Mouse (Mus musculus) gastrocnemius, postnatal 10 days (tissue): Measurements from ENCODE around the gene Polr2h. TPM values are rescaled to one million over a fixed set of nuclear protein-coding genes. Genes with fewer than 3 reads are reported as not detected.
A peak's percentile ranks its signal among the peaks of the same experiment; 100 is the strongest.

Source experiments
- DNase-seq: peaks from one replicate; pipeline ENCODE4 v3.0.0; 2021; ENCODE audit warnings: mixed read lengths
- total RNA-seq, 2 experiments: library from RNA; stranded (reverse); gene quantifications; 2 replicates each; pipeline ENCODE4 v1.2.3; 2021

The Polr2h gene
- total RNA-seq, 2 experiments from 2014 or later, result 11.6 to 13.5 TPM

DNA sequence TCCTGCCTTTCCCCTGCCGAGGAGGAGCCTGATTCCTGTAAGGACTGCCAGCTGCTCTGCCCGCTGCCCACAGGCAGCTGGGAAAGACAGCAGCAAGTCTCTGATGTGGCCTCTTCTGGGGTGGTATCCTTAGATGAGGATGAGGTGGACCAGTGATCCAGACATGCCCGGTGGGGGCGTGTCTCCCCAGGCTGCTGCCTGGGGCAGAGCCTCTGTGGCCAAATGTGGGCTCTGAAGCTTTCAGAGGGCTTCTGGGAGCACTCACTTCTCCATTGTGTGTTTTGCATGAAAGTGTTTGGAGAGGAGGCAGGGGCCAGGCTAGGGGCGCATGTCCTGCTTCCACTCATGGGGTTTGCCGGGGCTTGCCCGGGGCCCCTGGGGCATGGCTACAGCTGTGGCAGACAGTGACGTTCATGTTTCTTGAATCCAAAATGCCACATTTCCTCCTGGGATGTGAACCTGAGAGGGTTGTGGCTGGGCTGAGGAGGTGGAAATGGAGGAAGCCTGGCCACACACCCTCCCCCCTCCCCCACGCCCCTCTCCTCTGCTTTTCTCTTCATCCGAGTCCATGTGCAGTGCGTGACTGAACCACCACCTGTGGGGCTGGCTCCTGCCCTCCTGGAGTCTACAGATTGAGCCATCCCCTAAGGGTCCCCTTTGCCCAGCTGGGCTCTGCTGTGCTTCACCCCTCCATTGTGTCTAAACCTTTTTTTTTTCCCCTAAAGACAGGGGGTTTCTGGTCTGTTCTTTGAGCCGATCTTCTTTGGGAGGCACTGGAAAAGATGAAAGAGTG is 15.5 kb upstream of the Polr2h start:
- DNase-seq, result no peak

DNA sequence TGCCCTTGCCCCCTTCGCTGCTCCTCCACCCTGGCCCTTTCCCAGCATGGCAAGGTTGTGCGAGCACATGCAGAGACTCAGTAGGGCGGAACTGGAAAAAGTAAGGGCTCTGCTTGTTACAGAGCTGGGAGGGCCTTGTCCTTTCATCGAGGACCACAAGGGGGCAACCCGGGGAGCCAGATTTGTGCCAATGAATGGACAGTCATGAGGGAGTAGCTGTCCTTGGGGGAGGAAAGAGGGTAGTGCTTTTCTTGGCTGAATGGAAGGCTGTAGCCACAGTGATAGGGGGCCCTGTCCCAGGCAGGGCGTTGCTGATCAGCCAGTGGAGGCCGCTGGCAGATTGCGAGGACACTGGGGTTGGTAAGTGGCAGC is 15.0 kb upstream of the Polr2h start:
- DNase-seq, result peak; percentile 70

GRCm38 (mm10) chr16:20703071-20703470 is 14.4 kb upstream of the Polr2h start:
- no peak for DNase-seq

DNA sequence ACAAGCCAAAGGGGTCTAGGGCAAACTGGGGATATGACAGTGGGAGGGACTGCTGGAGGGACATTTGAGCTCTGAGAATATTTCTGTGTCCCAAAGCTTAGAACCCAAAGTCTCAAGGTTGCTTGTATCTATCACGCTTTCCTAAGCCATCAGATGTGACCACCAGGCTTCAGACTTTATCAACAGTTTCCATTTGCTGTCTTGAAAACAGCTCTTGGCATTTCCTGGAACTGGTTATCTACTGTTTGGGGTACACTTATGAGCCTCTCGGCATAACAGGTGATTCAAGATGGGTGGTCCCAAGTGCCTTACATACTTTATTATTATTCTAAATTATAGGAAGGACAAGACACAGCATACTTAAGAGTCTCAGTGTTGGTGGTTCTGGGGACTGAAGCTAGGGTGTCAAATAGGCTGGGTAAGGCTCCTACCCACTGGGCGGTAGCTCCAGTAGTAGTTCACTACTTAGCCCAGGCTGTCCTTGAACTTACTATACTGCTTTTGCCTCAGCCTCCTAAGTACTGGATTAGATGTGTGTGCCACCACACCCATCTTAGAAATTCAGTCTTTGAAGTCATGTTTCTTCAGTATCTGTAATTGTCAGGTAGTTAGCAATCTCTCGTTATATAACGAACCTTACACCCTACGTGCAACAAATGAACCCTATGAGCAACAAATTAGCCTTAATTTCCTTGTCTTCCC is 13.6 kb upstream of the Polr2h start:
- DNase-seq, result no peak

GRCm38 (mm10) chr16:20705786-20706185 is 11.7 kb upstream of the Polr2h start:
- no peak for DNase-seq

DNA sequence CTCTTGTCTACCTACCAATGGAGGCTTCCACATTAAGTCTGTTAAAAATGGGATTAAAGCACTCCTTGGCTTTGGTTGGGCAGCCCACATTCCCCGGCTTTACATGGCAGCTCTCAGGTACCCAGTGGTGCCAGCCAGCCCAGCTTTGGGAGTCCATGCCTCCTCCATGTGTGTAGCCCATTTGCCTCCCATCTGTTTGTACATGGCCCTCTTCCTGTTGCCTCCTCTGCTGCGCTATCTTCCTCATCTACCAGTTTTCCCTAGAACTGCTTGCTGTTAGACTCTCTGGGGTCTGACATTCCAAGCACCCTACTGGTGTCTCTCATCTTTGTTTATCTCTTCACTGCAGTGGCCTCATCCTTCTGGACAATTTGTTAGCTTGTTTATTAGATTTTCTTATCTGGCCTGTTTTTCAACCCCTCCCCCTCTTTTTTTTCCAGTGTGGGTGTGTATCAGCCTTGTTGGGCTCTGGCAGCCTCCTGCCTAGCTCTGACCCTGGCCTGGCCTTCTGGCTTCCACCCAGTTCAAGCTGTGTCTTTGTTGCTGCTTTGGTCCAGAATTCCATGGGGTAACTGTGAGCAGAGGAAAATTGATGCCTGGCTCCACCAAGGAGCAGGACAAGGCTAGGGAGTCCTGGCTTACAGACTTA is 10.9 kb upstream of the Polr2h start:
- no peak for DNase-seq

- DNase-seq, result no peak
Observed at GRCm38 (mm10) chr16:20708220-20708938, 9.1 kb upstream of the Polr2h start.

- DNase-seq, result no peak
Observed at GRCm38 (mm10) chr16:20708939-20709734, 8.3 kb upstream of the Polr2h start.

DNA sequence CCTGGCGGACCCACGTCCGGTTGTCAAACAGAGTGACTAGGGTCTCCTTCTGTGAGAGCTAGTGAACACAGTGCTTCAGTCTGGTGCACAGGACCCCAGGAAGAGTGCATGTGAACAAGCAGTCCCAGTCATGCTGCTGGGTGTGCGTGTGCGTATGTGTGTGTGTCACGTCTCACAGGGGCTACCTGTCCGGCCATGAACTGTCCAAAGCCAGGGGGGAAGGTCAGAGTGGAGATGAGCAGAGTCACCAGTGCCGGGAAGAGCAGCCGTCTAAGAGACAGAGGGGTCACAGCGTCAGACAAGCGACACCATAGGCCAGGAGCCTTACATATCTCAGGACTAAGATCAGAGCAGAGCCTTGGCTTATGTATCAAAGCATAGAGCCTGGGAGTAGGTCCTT is 7.1 kb upstream of the Polr2h start:
- DNase-seq, result no peak

DNA sequence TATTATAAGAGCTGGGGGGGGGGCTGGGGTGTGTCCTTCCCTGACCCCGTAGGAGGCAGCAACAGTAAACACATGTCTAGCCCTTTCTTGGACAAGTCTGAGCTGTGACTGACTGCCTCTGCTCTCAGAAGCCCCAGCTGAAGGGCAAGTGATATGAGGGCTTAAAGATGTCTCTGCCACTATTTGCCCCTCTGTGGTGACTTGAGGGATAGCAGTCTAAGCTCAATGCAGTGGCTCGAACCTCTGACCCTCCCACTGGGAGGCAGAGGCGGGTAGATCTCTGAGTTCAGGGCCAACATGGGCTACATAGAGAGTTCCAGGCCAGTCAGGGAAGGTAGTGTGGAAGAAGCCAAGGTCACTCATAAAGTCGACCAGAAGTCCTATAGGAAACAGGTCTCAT is 6.7 kb upstream of the Polr2h start:
- DNase-seq, result no peak

GRCm38 (mm10) chr16:20712190-20712589 is 5.3 kb upstream of the Polr2h start:
- no peak for DNase-seq

DNA sequence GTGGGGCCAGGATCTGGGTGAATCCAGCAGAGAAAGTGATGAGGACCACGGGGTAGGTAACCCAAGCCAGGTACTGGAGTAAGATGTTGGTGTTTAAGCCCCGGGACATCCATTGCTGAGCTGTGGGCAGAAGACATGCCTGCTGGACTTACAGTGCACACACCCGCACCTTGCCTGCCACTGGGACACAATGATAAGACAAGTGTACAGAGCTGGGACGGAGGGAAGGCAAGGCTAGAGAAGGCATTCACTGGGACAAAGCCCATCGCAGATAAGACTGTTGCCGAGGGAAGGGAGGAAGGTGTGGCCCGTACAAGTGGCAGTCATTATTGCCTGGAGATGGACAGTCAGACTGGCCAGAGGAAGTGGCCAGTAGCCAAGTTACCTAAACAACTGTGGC is 4.6 kb upstream of the Polr2h start:
- DNase-seq, result no peak

- no peak for DNase-seq
Observed at GRCm38 (mm10) chr16:20714307-20715080, 3.0 kb upstream of the Polr2h start.

GRCm38 (mm10) chr16:20715161-20715560 is 2.3 kb upstream of the Polr2h start:
- DNase-seq, result no peak

- DNase-seq, result no peak
Observed at GRCm38 (mm10) chr16:20715566-20715965, 1.9 kb upstream of the Polr2h start.

GRCm38 (mm10) chr16:20715976-20716840 is 1.3 kb upstream of the Polr2h start:
- DNase-seq, result peak; percentile 76

DNA sequence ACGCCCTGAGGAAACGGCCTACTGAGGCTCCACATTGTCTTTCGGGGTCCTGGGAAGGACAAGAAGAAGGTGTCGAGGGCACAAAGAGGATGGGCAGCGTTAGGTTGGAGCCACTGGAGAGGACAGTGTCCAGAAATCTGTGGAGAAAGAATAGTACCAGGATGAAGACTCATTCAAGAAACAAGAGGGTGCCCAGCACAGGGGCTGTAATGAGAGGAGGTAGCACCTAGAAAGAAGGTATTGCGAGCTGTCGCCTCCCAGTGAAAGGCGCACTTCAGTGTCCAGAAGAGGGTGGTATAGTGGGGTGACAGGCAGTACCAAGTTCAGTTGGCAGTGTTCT is 654 bp upstream of the Polr2h start:
- no peak for DNase-seq

- no peak for DNase-seq
Observed at GRCm38 (mm10) chr16:20717978-20718670, 659 bp downstream of the Polr2h start.

GRCm38 (mm10) chr16:20721808-20722207 is 4.3 kb downstream of the Polr2h start:
- DNase-seq, result no peak
